Mouse (Mus musculus) forebrain, embryonic 16.5 days (tissue): ENCODE measurements at regions not wholly inside any gene's neighbourhood (a gene's known extent, or its start where the extent isn't known, plus 50 kb on each side); places are given as distances from the start of the nearest gene placed in this dataset.

Source experiments
- ATAC-seq: fragments of 200-750 bp; cut with Nextera tagmentation; 2 replicates; pipeline ENCODE4 v1.8.0; 2017; ENCODE audit warnings: mild to moderate bottlenecking, moderate library complexity
- H3K27ac ChIP-seq: fragments of 300-500 bp; sonication (generic); 2 replicates; pipeline ENCODE4 v1.5.1; 2014; ENCODE audit warnings: low read length, control low read depth
- H3K27me3 ChIP-seq: fragments of 300-500 bp; sonication (generic); replicated peaks from 2 replicates; pipeline ENCODE4 v1.6.1; 2014; ENCODE audit warnings: low read length; ENCODE audit not compliant: control insufficient read depth, insufficient read depth
- H3K36me3 ChIP-seq: fragments of 300-500 bp; sonication (generic); 2 replicates; pipeline ENCODE4 v1.6.1; 2014; ENCODE audit not compliant: control insufficient read depth, insufficient read depth
- H3K4me1 ChIP-seq: fragments of 300-500 bp; sonication (generic); replicated peaks from 2 replicates; pipeline ENCODE4 v1.6.1; 2014; ENCODE audit warnings: low read length; ENCODE audit not compliant: control insufficient read depth, insufficient read depth
- H3K4me2 ChIP-seq: fragments of 300-500 bp; sonication (generic); 2 replicates; pipeline ENCODE4 v1.6.1; 2014; ENCODE audit warnings: mild to moderate bottlenecking, low read length, control low read depth
- H3K4me3 ChIP-seq: fragments of 300-500 bp; sonication (generic); replicated peaks from 2 replicates; pipeline ENCODE4 v1.5.1; 2014; ENCODE audit warnings: mild to moderate bottlenecking, low read length, control low read depth
- H3K9ac ChIP-seq: fragments of 300-500 bp; sonication (generic); replicated peaks from 2 replicates; pipeline ENCODE4 v1.6.1; 2014; ENCODE audit warnings: low read depth, low read length, control low read depth
- H3K9me3 ChIP-seq: fragments of 300-500 bp; sonication (generic); 2 replicates; pipeline ENCODE4 v1.6.1; 2016; ENCODE audit warnings: low read length; ENCODE audit not compliant: control insufficient read depth
- WGBS: fragments of 180-500 bp; shearing (Covaris S2); extraction: QIAGEN DNeasy Blood & Tissue Kit; methylation state at CpG from one replicate; pipeline ENCODE4 v1.1.7; 2014; 5-methylcytosine and 5-hydroxymethylcytosine counted together

- ATAC-seq: peak; percentile 80
- Histone ChIP-seq H3K4me1 (no peaks in the 10 kb centered on the region), H3K9me3 (no peaks in the 10 kb centered on the region), H3K4me3 (no peak overlapping the region), H3K9ac (no peak overlapping the region), H3K27me3 (no peaks in the 10 kb centered on the region), H3K4me2 (no peak overlapping the region), H3K27ac (no peak overlapping the region), H3K36me3 (no peaks in the 10 kb centered on the region)
- WGBS: 48% methylated on average over 1 of the region's 1 CpGs
Measured at GRCm38 (mm10) chr8:73930344-73930743, 577.0 kb upstream of the Large1 start.

DNA sequence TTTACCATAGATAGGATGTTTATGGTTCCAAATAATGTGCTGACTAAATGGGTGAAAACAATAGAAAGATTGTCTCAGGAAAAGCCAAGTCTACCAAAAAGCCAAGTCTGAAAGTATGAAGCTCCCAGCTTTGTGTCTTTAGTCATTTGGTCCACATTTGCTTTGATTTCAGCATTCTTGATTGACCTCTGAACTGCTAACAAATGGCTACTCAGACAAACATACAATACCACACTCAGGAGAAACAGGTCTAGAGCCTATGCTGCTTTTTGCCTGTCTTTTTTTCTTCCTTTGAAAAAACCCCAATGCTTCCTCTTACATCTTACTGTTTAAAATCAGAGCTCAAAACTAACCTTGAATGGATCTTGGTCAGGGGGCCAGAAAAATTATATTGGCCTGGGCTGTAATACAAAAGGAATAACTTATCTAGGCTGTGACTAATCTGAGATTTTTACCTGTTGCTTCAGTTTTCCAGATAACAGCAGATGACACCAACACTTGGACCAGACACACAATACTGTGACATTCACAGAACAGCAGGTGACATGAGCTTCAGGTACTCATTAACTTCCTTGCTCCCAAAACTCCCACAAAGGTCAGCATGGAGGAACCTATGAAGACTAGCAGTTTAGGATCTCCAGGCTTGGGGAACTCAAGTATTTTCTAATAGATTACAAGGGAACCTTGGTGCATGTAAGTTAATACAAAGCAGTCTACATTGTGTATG, 572.3 kb upstream of the Large1 start:
- no peaks in the 10 kb centered on the region for H3K4me1 ChIP-seq
- ATAC-seq: no peak
- no peaks in the 10 kb centered on the region for H3K36me3 ChIP-seq
- no peak overlapping the region for H3K27ac ChIP-seq
- no peaks in the 10 kb centered on the region for H3K9me3 ChIP-seq
- no peak overlapping the region for H3K4me2 ChIP-seq
- no peaks in the 10 kb centered on the region for H3K27me3 ChIP-seq
- no peak overlapping the region for H3K4me3 ChIP-seq
- H3K9ac ChIP-seq: no peak overlapping the region

GRCm38 (mm10) chr8:73923181-73923580, 569.8 kb upstream of the Large1 start:
- no peak overlapping the region for H3K4me3 ChIP-seq
- H3K36me3 ChIP-seq: no peaks in the 10 kb centered on the region
- WGBS: 40% methylated on average over 3 of the region's 3 CpGs
- H3K4me2 ChIP-seq: no peak overlapping the region
- H3K9ac ChIP-seq: no peak overlapping the region
- no peaks in the 10 kb centered on the region for H3K9me3 ChIP-seq
- no peaks in the 10 kb centered on the region for H3K27me3 ChIP-seq
- no peak for ATAC-seq
- H3K27ac ChIP-seq: no peak overlapping the region
- H3K4me1 ChIP-seq: no peaks in the 10 kb centered on the region

- ATAC-seq: no peak
- Histone ChIP-seq H3K4me2 (no peak overlapping the region), H3K4me3 (no peak overlapping the region), H3K4me1 (no peaks in the 10 kb centered on the region), H3K9ac (no peak overlapping the region), H3K36me3 (no peaks in the 10 kb centered on the region), H3K27ac (no peak overlapping the region), H3K9me3 (no peaks in the 10 kb centered on the region), H3K27me3 (no peaks in the 10 kb centered on the region)
- WGBS: 79% methylated on average over 2 of the region's 2 CpGs
Measured at GRCm38 (mm10) chr8:73921158-73921557, 567.8 kb upstream of the Large1 start.

GRCm38 (mm10) chr8:73920564-73920963, 567.2 kb upstream of the Large1 start:
- no peak for ATAC-seq
- no peak overlapping the region for H3K27ac ChIP-seq
- no peaks in the 10 kb centered on the region for H3K9me3 ChIP-seq
- no peaks in the 10 kb centered on the region for H3K36me3 ChIP-seq
- H3K4me2 ChIP-seq: no peak overlapping the region
- no peaks in the 10 kb centered on the region for H3K27me3 ChIP-seq
- no peaks in the 10 kb centered on the region for H3K4me1 ChIP-seq
- no peak overlapping the region for H3K9ac ChIP-seq
- H3K4me3 ChIP-seq: no peak overlapping the region

- H3K9ac ChIP-seq: no peak overlapping the region
- no peaks in the 10 kb centered on the region for H3K27me3 ChIP-seq
- H3K4me3 ChIP-seq: no peak overlapping the region
- 84% methylated on average over 6 of the region's 6 CpGs for WGBS
- no peaks in the 10 kb centered on the region for H3K4me1 ChIP-seq
- no peak overlapping the region for H3K27ac ChIP-seq
- no peak for ATAC-seq
- no peak overlapping the region for H3K4me2 ChIP-seq
- H3K9me3 ChIP-seq: no peaks in the 10 kb centered on the region
- no peaks in the 10 kb centered on the region for H3K36me3 ChIP-seq
Measured at GRCm38 (mm10) chr8:73905071-73905470, 551.7 kb upstream of the Large1 start.

GRCm38 (mm10) chr8:73903838-73904237, 550.5 kb upstream of the Large1 start:
- no peak for ATAC-seq

DNA sequence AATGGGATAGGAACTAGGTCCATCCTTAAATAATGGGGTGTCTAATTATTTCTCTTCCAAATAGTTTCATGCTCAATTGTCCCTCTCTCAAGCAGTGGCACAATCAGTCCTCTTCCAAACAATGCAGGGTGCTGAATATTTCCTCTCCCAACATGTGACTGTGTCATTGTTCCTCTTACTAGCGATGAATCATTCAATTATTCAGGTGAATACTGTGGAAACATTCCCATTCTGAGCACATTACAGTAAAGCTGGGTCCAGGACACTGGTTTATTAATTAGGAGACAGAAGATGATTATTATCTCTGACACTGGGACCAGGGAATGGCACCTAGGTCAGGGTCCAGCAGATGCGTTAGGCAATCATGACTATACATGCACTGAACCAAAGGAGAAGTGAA, 532.6 kb upstream of the Large1 start:
- H3K9ac ChIP-seq: no peak overlapping the region
- 82% methylated on average over 2 of the region's 2 CpGs for WGBS
- no peak overlapping the region for H3K4me2 ChIP-seq
- no peak overlapping the region for H3K27ac ChIP-seq
- H3K27me3 ChIP-seq: no peaks in the 10 kb centered on the region
- no peaks in the 10 kb centered on the region for H3K36me3 ChIP-seq
- H3K9me3 ChIP-seq: no peaks in the 10 kb centered on the region
- no peak overlapping the region for H3K4me3 ChIP-seq
- H3K4me1 ChIP-seq: no peaks in the 10 kb centered on the region
- ATAC-seq: no peak

More at GRCm38 (mm10) chr8:73903838-73904237, 550.5 kb upstream of the Large1 start:
- Histone ChIP-seq H3K36me3 (no peaks in the 10 kb centered on the region), H3K4me1 (no peaks in the 10 kb centered on the region), H3K9ac (no peak overlapping the region), H3K4me3 (no peak overlapping the region), H3K27ac (no peak overlapping the region), H3K9me3 (no peaks in the 10 kb centered on the region), H3K4me2 (no peak overlapping the region), H3K27me3 (no peaks in the 10 kb centered on the region)
- WGBS: 84% methylated on average over 3 of the region's 3 CpGs

DNA sequence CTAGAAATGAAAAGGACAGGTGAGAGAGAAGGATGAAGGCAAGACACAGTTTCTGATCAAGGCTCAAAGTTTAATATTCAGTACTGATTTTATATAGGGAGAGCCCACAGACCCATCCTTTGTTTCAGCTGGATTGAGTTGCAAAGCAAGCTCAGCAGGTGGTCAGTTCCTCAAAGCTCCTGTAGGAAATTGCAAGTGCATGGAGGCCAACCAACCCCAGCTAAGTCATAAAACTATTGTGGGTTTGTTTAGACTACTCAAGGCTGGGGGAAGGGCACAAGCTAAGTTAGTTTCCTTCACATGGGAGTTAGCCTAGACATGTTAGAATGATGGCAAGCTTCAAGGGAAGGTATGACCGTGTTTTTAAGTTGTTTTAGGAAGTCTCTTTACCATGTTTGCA, 528.3 kb upstream of the Large1 start:
- Histone ChIP-seq H3K27ac (no peak overlapping the region), H3K9me3 (no peaks in the 10 kb centered on the region), H3K4me3 (no peak overlapping the region), H3K27me3 (no peaks in the 10 kb centered on the region), H3K36me3 (no peaks in the 10 kb centered on the region), H3K4me1 (no peaks in the 10 kb centered on the region), H3K9ac (no peak overlapping the region), H3K4me2 (no peak overlapping the region)
- 82% methylated on average over 1 of the region's 1 CpGs for WGBS
- no peak for ATAC-seq
